Mouse (Mus musculus) bone marrow, adult 2 months (tissue): ENCODE data around the gene S100a3.

Experiments
- CTCF ChIP-seq: fragments of 200-500 bp; IDR thresholded peaks from 2 replicates; pipeline ENCODE4 v1.5.1; 2011; ENCODE audit warnings: low read length, control low read depth; ENCODE audit not compliant: control insufficient read depth, insufficient read depth
- POLR2A ChIP-seq: fragments of 200-500 bp; IDR thresholded peaks from 2 replicates; pipeline ENCODE4 v1.6.1; 2011; ENCODE audit warnings: low read depth, mild to moderate bottlenecking, control low read depth, low read length, borderline replicate concordance; ENCODE audit not compliant: control insufficient read depth

DNA sequence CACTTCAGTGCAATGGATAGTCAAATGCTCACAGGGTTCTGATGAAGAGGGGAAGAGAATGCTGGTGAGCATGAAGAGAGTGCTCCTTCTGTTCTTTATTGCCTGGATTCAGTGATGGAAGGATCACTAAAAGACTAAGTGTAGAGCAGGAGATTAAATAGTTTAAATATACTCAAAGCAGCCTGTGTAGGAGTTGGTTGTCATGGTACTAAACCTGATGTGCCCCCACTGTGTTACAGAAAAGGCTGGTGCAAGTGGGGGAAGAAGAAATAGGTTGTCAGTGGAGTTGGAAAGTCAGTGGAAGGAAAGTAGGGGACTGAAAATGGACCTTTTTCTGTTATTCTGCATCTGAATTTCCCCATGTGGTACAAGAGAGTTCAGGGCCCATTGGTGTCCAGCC lies 88.6 kb downstream of the S100a3 start:
- TF ChIP-seq POLR2A (no peak), CTCF (no peak)
